Mouse (Mus musculus): ENCODE data around the gene Gm10490.
A peak's percentile ranks its signal among the peaks of the same experiment; 100 is the strongest.
"Not testable (repeated sequence)": the region's sequence is repeated elsewhere in the genome, so short reads cannot be mapped to it uniquely, and the experiment has no call there.

Gm10490 gene

GRCm38 (mm10) chrX:7909242-7909641, at the start of gene Gm10490:
TSS of gene Gm10490 (plus strand) at chrX:7909542.
- not testable (repeated sequence) for DNase-seq

GRCm38 (mm10) chrX:7863181-7863580, 46.2 kb upstream of the Gm10490 start:
- no peak for DNase-seq

GRCm38 (mm10) chrX:7864551-7864950, 44.8 kb upstream of the Gm10490 start:
- DNase-seq = no peak

- DNase-seq = no peak
These were observed 44.0 kb upstream of the Gm10490 start for GRCm38 (mm10) chrX:7865343-7865742.

GRCm38 (mm10) chrX:7865786-7866185, 43.6 kb upstream of the Gm10490 start:
- no peak for DNase-seq

- no peak for DNase-seq
These were observed 42.2 kb upstream of the Gm10490 start for GRCm38 (mm10) chrX:7867141-7867540.

GRCm38 (mm10) chrX:7868506-7868905, 40.8 kb upstream of the Gm10490 start:
- no peak for DNase-seq

GRCm38 (mm10) chrX:7869826-7870225, 39.5 kb upstream of the Gm10490 start:
- DNase-seq = no peak

- DNase-seq = peak; percentile 86 to 92
These were observed 31.3 kb upstream of the Gm10490 start, which contains the start of gene Pim2 for GRCm38 (mm10) chrX:7878007-7878419. TSS of gene Pim2 (plus strand) at chrX:7878262.

GRCm38 (mm10) chrX:7878495-7878894, 30.8 kb upstream of the Gm10490 start:
- DNase-seq = peak; percentile 31 to 46

GRCm38 (mm10) chrX:7879819-7880218, 29.5 kb upstream of the Gm10490 start:
- peak; percentile 70 to 82 for DNase-seq

- peak; percentile 78 to 89 for DNase-seq
These were observed 25.3 kb upstream of the Gm10490 start, which contains the start of gene Slc35a2 for GRCm38 (mm10) chrX:7883841-7884567. TSS of gene Slc35a2 (plus strand) at chrX:7884028.

GRCm38 (mm10) chrX:7898211-7898610, 11.1 kb upstream of the Gm10490 start:
- no peak for DNase-seq

GRCm38 (mm10) chrX:7898880-7899874, 10.2 kb upstream of the Gm10490 start, which contains the start of the genes Pqbp1 and Timm17b:
TSS of gene Pqbp1 (minus strand) at chrX:7899269.
TSS of gene Timm17b (plus strand) at chrX:7899357.
- peak; percentile 86 to 94 for DNase-seq

- DNase-seq = no peak
These were observed 4.9 kb upstream of the Gm10490 start for GRCm38 (mm10) chrX:7904441-7904840.

- no peak for DNase-seq
These were observed 1.6 kb upstream of the Gm10490 start, which contains the start of gene Gm10491 for GRCm38 (mm10) chrX:7907735-7908134. TSS of gene Gm10491 (minus strand) at chrX:7907835.

GRCm38 (mm10) chrX:7910473-7910872, 1.1 kb downstream of the Gm10490 start:
- no peak for DNase-seq

- DNase-seq = not testable (repeated sequence)
These were observed 6.3 kb downstream of the Gm10490 start for GRCm38 (mm10) chrX:7915669-7916068.

GRCm38 (mm10) chrX:7917960-7918359, 8.6 kb downstream of the Gm10490 start:
- not testable (repeated sequence) for DNase-seq

- DNase-seq = peak; percentile 69 to 79
These were observed 10.4 kb downstream of the Gm10490 start, which contains the start of gene Pcsk1n for GRCm38 (mm10) chrX:7919601-7920383. TSS of gene Pcsk1n (plus strand) at chrX:7919822.

- peak; percentile 32 to 51 for DNase-seq
These were observed 12.7 kb downstream of the Gm10490 start for GRCm38 (mm10) chrX:7922032-7922431.

- no peak for DNase-seq
These were observed 16.9 kb downstream of the Gm10490 start for GRCm38 (mm10) chrX:7926266-7926665.
